Mouse (Mus musculus): ENCODE data around the gene Tgm2.

Tgm2 gene

DNA sequence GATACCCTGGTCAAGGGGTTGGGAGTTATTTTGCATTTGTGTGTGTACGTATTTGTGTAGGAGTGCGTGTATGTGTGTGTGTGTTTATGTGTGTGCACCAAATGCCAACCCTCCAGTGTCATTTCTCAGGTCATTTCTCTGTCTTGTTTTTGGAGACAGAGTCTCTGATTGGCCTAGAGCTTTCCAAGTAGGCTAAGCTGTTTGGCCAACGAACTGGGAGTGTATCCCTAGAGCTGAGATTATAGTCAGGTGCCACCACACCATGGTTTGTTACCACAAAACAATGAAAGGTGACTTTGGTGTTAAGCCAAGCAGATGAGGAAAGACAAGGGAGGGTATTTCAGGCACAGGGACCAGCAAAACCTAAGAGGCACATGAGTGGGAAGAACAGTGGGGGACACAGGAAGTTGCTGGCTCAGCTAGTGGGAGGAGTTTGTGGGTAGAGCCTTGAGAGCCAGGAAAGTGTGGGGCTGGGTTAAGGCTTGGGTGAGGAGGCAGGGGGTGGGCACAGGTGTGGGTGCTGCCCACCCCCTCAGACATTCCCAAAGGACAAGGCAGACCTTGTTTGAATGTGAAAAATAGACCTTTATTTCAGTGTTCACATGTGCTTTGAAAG lies 30.3 kb downstream of the Tgm2 start:
- DNase-seq (ENCODE audit: extremely low read depth, low read depth) = no peak

DNA sequence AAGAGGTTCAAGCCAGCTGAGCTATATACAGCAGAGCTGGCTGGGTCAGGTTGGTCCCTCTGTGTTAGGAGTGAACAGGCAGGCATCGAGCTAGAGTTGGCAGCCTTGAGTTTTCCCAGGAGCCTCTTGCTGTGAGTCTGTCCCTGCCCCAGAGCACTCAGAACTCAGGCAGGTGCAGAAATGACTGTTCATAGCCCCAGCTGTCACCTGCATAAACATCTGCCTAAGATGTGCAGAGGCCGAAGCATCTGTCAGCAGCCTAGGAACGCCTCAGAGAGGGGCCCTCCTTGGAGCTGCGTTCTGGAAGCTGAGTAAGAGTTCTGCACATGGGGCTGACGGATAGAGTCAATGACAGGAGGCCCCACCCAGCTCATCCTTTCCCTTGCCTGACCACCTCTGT lies 31.3 kb downstream of the Tgm2 start:
- no peak for DNase-seq (ENCODE audit: extremely low read depth, low read depth)

DNA sequence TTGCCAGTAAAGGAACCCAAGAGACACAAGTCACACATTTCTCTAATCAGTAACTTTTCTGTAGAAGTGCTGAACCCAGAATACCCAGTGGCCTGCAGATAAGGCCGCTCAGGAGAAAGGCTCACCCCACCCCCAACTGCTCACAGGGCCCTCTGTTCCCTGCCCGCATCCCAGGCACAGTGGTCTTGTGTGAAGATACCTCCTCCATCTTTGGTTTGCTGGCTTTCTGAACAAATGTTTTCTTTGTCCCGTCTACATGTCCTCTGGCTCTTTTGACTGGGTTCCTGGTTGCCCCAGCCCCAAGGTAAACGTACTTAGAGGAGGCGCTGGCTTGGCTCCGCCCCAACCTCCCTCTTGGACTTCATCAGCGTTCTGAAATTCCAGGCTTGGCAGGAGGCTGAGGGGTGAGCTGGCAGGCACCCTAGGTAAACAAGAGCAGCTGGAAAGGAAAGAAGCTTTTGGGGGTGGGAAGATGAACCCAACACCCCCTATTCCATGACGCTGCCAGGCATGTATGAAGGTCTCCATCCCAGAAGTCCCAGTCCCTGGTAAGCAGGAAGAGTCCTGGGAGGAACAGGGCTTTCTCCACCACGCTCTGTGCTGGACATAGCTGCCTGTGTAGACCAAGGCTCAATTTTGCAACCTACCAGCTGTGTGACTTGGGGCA lies 32.5 kb downstream of the Tgm2 start:
- peak; percentile 16 for DNase-seq (ENCODE audit: extremely low read depth, low read depth)

DNA sequence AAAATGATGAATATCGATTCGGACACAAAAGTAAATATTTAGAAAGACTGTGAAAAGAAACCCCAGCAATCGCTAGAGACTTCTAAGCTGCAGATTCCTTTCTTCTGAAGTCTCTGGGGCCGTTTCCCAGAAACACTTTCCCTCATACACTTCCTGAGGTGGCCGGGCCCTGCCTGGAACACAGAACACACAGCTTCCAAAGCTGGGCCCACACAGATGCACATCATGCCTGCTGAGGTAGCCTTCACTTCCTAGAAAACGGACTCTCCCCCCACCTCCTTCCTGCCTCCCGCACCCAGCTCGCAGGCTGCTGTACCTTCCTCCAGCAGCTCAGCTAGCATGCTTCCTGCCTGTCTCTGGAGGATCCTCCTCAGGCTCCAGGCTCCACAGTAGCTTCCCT lies 36.7 kb downstream of the Tgm2 start:
- DNase-seq (ENCODE audit: extremely low read depth, low read depth) = no peak

DNA sequence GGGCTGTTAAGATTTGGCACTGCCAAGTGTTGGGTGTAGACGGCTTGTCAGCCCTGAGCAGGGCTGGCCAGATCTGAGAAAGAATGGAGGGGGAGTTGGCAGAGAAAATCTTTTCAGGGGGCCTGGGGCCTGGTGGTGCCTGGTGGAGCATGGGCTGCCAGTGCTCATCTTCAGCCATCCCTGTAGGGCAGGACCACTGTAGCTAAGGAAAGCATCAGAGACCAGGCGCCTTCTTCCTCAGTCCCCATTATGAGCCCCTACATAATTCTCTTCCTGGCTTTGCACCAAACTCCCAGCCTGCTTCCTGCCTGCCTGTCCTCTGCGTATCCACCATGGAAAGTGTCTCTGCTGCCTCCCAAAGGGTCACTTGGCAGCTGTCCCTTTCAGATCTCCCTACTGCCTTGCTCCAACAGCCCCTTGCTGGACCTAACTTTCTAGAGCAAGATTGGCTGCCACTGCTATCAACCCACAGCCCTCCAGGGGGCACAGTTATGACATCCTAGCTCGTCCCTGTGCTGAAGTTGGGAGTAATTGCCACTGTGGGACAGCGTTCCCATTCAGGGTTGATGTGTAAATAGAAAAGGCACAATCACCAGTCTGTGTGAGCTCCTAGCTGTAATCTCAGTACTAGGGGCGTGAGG lies 39.2 kb downstream of the Tgm2 start:
- no peak for DNase-seq (ENCODE audit: extremely low read depth, low read depth)

DNA sequence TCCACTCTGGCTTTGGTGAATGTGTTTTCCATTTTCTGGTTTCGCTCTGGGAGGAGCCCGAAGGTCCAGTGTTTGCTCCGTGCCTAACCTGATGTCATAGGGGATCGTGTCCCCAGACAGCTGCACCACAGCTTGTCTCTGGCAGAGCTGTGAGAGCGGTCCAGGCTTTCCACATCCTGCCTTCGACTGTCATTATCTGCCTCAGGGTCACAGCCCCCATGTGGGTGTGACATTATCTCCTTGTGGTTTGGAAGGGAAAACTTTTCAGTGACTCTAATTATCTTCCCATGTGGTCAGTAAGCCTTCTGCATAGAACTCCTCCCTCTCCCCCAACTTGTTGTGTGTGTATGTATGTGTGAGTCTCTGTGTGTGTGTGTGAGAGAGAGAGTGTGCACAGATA lies 40.6 kb downstream of the Tgm2 start:
- no peak for DNase-seq (ENCODE audit: extremely low read depth, low read depth)

DNA sequence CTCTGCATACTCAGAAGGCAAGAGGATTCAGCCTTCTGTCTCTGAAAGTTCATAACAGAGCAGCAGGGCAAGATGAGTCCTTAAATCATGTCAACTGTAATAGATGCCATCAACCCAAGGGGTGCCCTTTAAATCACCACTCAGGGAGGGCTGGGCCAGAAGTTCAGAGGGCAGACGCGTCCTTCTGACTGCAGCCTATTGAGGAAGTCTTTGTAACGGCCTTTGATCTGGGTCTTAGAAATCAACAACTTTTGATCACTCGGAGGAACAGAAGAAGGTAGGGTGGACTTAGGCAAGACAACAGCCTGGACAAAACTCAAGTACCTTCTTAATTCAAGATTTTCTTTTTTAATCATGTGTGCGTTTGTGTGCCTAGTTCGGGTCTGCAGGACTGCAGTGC lies 41.3 kb downstream of the Tgm2 start:
- no peak for DNase-seq (ENCODE audit: extremely low read depth, low read depth)

DNA sequence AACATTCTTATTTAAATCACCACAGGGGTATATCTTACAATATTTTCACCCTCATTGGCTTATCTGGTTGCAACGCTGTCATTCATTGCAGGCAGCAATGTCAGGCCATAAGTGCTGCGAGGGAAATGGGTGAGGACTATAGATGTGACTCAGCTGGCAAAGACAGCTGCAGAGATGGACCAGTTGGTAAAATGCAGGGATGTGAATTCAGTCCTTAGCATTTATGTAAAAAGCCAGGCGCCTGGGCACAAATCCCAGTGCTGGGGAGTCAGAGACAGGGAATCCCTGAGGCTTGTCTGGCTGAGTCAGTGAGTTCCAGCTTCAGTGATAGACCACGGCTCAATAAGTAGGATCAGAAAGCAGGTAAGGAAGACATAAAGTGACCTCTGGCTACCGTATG lies 44.5 kb downstream of the Tgm2 start:
- no peak for DNase-seq (ENCODE audit: extremely low read depth, low read depth)

DNA sequence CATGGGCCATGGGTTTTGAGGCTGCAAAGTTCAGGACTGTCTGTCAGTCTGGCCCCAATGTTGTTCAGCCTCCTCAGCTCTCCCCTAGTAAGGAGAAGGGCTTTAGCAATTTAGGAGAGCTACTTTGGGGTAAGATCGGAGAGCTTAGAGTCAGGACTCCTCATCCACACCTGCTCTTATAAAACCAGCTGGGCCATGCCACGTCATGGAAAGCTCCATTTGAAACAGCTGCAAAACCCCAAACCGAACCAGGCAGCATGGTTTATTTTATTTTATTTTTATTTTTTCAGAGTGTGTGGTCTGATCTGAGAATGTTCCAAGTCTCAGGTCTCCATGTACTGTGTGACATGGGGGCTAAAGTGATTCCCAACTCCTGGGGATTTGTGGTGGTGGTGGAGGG lies 46.7 kb downstream of the Tgm2 start:
- no peak for DNase-seq (ENCODE audit: extremely low read depth, low read depth)

DNA sequence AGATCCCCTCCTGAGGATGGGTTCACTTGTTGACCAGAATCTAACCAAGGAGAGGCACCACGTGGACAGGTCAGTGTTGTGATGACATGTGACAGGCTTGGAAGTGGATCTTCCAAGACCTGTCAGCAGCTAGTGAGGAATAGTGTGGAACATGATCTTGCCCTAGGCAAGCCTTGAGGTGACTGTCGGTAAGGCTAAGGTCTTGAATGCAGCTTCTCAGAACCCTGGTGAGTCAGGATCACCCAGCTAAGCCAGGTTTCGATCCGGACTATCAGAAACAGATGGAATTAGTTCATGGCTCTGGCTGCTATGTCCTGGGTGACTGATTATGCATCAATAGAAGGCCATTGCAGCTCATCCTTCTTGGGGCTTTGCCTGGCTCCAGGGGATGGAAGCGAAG lies 47.5 kb downstream of the Tgm2 start:
- no peak for DNase-seq (ENCODE audit: extremely low read depth, low read depth)

DNA sequence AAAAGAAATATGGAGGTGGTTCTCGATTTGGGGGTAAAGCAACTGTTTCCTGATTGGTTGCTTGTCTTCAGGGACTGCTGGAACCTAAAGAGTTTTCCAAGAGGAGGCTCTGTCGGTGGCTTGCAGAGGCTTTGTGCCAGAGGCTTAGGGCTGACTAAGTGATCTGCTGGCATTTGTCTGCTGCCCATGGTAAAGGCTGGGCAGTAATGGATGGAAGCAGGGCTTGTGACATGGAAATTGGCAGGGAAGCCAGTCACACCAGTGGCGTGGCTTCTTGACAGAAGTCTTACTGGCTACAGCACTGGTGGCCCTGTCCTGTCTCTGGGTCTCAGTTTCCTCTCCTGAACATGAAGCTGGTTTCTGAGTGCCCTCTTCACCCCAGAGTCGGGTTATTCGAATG lies 49.2 kb downstream of the Tgm2 start:
- no peak for DNase-seq (ENCODE audit: extremely low read depth, low read depth)

DNA sequence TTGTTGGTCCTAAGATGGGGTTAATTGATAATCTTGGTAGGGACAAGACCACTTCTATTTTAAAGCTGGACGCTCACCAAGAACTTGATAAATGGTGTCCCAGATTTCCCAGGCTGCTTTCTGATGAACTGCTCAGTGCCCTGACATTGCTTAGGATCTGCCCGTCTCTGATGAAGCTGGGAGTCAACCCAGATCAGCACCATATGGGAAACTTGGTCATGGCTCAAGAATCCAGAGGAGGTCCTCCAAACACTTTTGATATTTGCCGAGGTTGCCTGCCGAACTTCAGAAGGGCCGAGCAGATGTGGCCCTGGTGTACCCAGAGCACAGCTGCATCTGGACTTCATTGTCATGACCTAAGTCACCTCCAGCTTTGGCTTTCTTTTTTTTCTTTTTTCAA lies 51.4 kb downstream of the Tgm2 start:
- no peak for DNase-seq (ENCODE audit: extremely low read depth, low read depth)

DNA sequence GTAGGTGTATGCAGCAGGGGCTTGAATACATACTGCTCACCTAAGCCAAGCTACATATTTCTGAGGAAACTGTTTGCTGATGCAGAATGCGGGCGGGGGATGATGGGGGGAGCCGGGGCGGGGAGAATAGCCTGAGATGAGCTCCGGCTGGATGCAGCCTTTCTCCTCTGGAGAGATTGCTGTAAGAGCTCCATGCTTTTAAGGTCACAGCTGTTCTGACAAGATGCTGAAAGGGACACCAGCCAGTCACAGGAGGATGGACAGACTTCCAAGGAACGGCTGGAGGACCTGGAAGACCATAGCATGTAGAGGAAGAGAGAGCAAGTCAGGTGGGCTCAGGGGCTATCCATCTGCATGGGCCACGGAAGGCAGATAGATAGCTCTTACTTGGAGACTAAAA lies 51.9 kb downstream of the Tgm2 start:
- DNase-seq (ENCODE audit: extremely low read depth, low read depth) = no peak

DNA sequence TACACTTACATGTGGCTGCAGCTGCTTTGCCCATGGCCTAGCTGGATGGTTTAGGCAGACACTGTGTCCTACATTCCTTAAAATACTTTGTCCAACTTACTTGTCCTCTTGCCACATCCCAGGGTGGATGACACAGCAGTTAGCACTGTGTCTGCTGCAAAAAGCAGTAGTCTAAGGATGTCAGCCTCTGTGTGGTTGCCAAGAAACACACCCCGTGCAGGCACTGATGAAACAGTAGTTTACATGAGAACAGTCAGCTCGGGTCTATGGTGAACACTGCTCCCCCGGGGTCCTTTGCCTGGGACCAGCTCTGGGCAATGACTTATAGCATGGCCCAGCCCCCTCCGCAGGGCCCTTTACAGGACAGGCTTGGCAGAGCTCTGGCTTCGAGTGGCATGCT lies 52.9 kb downstream of the Tgm2 start:
- no peak for DNase-seq (ENCODE audit: extremely low read depth, low read depth)

DNA sequence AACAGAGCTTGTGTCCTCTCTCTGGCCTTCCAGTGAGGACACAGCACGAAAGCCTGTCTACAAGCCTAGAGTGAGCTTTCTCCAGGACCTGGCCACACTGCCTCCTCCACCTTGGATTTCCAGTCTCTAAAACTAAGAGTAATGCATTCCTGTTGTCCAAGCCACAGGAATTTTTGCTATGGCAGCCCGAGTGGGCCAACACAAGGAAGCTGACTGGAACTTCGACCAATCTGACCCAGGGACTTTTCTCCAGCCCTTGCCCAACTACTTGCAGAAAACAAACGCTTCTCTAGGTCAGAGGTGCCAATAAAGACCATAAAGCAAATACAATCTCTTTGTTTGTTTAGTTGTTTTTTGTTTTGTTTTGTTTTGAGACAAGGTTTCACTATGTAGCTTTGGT lies 56.1 kb downstream of the Tgm2 start:
- no peak for DNase-seq (ENCODE audit: extremely low read depth, low read depth)

DNA sequence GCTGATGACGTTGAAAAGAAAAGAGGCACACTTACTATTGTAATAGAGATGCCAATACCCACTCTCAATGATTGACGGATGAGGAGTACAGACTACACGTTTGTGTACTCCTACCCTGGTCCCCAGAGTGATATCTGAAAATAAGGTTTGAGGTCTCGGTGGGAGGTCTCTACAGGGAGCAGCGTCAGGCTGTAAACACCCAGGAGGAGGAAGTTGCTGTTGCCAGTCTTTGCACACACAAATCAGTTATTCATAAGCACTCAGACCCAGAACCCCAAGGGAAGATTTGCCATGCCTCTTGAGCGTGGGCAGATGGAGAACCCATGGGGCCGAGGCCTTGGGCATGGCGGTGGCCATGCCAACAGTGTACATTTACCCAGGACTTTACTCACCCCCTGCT lies 61.8 kb downstream of the Tgm2 start:
- DNase-seq (ENCODE audit: extremely low read depth, low read depth) = no peak

DNA sequence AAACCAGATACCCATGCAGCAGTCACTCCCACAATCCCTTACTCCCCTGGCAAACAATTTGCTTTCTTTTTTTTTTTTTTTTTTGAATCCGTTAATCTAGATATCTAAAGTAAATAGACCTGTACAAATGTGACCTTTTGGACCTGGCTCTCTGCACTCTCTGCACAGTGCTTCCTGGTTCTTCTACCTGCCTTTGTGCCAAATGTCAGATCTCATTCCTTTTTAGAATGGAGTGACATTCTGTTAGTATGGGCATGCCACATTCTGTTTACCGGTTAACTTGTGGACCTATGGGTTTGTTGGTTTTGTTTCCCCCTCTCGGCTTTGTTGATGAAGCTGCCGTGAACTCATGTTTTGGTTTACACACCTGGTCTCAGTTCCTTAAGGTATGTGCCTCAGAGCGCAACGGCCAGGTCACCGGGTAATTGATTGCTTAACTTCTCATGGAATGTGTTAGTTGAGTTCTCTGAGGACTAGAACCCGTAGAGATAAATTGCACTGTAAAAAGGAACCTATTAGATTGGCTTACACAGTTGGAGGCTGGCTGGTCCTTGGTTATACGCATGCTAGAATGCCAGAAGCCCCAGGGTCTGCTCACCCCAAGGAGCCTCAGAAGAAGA lies 65.5 kb downstream of the Tgm2 start:
- no peak for DNase-seq (ENCODE audit: extremely low read depth, low read depth)

DNA sequence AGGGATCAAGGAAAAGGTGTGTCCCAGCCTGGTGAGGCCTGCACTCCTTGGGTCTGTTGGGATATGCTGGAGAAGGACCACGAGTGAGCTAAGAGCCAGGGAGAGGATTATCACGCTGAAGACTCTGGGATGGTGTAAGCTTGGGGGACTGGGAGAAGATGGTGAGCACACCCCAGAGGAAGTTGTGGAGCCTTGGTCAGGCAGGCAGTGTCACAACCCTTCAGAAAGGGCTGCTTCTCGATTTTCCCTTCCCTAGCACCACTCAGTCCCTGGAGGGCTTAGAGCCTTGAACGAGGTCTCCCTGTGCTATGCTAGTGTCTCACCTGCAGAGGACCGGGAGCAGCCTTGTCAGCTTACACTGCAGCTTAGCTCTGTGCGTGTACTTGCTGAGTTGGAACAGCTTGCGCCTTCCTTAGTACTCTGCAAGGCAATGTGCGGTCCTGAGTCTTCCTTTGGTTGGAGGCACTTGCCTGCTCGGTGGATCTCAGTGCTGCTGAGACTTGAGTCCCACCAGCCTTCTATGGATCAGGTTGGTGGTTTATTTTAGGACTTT lies 66.3 kb downstream of the Tgm2 start:
- no peak for DNase-seq (ENCODE audit: extremely low read depth, low read depth)

DNA sequence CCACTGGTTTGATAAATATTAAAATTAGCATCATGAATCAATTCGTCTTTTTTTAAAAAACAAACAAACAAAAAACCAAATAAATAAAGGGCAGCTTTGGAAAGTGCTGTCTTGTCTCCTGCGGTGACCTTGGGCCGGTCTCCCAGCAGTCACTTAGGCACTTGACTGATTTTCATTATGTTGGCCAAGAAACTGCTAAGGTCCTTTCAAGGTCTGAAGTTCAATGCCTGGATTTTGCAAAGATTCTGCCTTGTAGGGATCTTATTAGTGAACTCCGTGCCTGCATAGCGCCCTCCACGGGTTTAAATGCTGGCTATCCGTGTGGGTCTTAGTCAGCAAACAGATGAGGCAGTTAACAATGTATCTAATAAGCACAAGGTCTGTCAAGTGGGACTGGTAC lies 67.3 kb downstream of the Tgm2 start:
- no peak for DNase-seq (ENCODE audit: extremely low read depth, low read depth)

DNA sequence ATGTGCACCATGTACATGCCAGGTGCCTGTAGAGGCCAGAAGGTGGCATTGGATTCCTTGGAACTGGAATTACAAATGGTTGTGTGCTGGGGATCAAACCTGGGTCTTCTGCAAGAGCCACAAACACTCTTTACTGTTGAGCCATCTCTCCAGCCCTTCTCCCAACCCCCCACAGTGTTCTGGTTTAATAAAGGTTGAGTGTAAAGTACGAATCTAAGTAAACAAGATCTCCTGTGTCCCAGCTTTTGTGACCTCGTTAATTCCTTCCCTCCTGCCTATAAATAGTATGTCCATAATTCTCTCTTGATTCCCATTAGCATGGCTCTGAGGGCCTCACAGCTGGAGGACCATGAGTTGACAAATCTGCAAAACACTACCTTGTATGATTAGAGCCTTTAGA lies 68.3 kb downstream of the Tgm2 start:
- DNase-seq (ENCODE audit: extremely low read depth, low read depth) = no peak

DNA sequence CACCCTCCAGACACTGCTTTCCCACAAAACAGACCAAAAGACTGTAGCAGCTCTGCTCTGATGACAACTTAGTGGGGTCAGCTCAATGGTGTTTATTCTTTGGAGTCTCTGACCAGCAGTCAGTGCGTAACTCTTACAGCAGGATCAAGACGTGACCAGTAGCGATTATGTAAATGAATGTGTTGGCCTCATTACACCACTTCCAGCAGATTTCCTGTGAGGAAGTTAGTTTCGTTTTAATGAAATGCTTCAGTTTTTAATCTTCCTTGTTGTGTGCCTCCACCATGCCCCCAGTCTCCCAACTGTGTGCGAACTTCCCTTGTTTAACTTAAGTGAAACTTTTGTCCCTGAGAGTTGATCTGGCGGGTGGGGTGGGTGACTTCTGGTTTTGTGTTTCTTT lies 69.5 kb downstream of the Tgm2 start:
- DNase-seq (ENCODE audit: extremely low read depth, low read depth) = no peak

DNA sequence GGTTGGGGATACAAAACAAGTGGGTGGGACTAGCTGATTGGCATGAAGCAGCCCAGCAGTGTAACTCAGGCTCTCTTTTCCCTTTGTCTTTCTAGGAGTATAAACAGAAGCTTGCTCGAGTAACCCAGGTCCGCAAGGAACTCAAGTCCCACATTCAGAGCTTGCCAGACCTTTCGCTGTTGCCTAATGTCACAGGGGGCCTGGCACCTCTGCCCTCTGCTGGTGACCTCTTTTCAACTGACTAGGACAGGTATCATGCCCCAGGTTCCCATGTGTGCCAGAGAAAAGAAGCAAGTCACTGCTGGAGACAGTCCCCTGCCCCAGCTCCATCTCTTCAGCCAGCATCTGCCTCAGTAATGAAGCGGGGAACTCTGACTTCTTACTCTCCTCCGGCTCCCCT lies 71.4 kb downstream of the Tgm2 start:
- no peak for DNase-seq (ENCODE audit: extremely low read depth, low read depth)

DNA sequence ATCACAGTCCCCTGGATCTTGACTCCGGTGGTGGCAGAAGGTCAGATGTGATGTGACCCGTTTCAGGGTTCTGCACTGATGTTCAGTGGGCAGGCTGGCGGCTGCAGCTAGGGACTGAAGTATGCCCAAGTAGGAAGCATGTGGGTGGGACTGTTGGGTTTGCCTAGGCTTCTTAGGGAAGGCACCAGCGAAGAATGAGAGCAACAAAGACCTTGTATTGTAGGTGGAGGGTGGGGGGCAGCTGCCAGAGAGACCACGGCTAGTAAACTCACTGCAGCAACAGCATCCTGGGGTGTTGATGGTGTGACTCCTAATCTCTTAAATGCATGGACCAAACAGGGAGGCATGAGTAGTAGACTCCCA lies 74.6 kb downstream of the Tgm2 start:
- DNase-seq (ENCODE audit: extremely low read depth, low read depth) = no peak

Data from MEL-GATA-1-ER (cell line).